Mouse (Mus musculus) forelimb bud, embryonic 11.5 days (tissue): ENCODE measurements around the gene Hils1.
"Not testable (repeated sequence)": the region's sequence is repeated elsewhere in the genome, so short reads cannot be mapped to it uniquely, and the experiment has no call there.

Experiments
- DNase-seq: peaks from one replicate; pipeline ENCODE4 v3.0.0-alpha.2; 2012; ENCODE audit warnings: low read depth, low spot score

The Hils1 gene

DNA sequence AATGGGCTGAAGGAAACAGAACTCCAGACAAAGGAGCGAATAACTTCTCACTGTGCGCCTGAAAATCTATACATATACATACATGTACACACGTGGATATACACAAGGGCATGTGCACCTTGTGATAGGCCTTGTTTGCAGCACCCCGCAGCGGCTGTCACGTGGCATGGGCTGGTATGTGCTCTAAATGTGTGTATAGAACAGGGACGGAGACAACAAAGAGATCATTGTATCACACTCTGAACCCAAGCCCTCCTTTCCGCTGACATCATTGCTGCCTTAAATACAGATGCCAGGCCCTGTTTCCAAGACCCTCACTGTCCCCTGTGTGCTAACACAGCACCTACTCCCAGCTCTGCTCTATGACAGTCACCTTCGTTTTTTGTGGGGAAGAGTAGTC is 12.3 kb upstream of the Hils1 start:
- DNase-seq = no peak

DNA sequence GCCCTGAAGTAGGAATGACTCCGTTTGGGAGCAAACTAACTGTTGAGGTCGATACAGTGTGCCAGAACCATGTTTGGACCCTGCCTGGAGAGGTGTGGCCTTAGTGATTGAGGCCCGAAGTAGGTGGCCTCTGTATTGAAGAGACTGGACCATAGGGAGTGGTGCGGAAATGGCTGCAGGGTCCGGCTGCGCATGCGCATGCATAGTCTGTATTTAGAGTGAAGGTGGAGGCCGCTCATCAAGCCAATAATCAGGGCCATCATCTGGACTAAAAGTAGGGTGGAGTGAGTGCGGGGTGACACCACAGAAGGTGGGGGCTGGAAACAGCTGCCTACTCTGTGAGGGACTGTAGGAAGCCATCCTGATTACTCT is 9.7 kb upstream of the Hils1 start:
- no peak for DNase-seq

DNA sequence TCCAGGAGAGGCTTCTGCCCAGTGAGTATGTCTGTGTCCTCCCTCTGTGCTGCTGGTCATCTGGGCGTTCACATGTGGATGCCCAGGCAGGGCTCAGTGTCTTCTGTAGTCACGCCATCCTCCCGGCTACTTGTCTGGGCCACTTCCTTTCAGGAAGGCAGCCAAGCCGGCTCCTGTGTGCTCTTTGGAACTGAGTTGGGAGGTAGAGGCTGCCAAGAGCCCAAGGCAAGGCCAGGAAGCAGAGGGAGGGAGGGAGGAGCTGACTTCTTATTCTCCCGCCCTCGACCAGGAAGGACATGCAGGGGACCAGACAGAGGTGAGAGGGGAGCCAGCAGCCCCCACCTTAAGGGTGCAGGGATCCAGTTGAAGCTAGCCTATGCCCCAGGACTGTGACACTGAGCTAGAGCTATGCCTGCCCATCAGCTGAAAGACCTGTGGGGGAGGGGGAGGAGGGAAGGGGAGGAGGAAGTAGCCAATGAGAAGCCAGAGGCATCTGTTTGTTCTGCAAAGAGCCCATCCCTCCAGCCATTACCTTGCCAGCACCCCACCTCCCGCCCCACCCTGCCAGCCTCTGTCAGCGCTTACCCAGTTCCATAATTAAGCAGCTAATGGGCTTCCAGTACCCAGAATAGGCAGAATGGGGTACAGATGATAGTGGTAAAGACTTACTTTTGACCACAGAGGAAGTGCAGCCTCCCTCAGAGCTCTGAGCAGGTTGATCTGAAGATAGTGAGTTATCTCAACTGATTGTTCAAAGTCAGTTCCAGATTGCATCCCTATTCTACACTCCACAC is 9.1 kb upstream of the Hils1 start:
- no peak for DNase-seq

DNA sequence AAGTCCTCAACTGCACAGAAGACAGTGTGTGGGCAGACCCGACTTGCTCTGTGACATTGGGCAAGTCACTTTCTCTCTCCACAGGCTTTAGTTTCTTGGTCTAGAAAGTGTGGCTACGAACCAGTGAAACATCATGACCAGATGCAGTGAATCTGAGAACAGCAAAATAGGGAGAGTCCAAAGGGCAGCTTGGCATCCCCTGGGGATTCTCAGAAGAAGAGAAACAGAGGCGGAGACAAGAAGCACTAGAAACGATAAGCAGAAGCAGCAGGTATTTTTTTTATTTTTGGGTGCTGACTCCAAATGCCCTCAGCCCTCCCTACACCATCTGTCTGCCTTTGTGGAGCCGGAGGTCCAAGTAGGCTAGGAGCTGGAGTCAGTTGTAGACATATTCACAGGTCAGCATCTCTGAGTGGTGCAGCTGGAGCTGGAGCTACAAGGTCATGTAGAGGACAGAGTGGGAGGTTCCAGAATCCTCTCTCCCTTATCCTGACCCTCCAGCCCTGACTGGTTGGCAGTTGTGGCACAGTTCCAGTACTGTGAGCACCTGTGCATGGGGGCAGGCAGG is 4.8 kb upstream of the Hils1 start:
- DNase-seq = no peak

DNA sequence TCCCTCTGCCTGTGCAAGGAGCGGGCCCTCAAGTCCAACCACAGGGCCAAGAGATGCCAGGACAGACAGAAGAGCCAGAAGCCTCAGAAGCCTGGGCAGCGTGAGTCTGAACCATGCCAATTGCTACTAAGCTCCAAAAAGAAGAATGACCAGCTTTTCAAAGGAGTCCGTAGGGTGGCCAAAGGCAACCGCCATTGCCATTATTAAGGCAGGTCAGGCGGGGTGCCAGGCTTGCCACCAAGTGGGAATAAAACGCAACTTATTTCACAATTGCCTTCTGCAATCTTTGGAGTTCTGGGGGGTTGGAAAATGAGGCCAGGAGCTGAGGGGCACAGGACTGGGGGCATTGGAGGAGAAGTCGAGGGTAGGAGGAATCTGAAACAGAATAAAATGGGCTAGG is 794 bp downstream of the Hils1 start:
- DNase-seq = no peak

DNA sequence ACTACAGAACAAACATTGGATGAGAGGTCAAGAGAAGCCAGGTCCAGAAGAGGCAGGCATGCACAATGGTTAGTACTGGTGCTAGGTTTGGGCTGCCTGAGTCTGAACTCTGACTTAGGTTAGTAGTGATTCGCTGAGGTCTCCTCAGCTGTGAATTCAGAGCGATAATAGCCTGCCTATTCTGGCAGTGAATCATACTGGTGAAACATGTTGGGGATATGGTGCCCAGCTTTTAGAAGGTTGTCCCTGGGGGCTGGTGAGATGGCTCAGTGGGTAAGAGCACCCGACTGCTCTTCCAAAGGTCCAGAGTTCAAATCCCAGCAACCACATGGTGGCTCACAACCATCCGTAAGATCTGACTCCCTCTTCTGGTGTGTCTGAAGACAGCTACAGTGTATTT is 2.3 kb downstream of the Hils1 start:
- not testable (repeated sequence) for DNase-seq

DNA sequence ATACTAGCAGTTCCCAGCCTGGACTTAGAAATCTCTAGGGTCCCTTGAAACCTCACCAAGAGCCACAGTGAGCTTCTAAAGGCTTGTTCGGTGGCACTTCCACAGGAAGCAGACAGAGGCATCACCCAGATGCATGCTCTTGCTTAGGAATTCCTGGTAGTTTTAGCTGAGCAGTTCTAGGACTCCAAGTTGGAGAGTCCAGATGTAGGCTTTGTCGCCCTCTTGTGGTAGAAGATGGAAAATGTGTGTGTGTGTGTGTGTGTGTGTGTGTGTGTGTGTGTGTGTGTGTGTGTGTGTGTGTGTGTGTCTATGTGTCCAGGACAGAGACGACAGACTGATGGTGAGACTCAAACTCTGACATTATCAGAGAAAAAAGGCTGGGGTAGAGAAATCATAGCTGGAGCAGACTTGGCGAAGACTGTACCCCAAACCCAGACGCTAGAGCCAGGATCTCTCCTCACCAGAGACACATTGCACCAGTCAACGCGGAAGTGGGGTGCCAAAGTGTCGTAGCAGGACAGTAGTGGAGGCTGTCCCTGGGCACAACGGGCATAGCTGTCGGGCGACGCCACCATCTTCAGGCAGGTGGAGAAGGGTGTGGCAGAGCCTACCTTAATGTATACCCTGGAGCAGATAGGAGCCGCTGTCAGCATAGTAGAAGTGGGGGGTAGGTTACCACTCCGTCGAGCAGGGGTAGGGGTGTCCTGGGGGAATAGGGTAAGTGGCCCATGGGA is 3.0 kb downstream of the Hils1 start:
- peak; percentile 89 for DNase-seq

DNA sequence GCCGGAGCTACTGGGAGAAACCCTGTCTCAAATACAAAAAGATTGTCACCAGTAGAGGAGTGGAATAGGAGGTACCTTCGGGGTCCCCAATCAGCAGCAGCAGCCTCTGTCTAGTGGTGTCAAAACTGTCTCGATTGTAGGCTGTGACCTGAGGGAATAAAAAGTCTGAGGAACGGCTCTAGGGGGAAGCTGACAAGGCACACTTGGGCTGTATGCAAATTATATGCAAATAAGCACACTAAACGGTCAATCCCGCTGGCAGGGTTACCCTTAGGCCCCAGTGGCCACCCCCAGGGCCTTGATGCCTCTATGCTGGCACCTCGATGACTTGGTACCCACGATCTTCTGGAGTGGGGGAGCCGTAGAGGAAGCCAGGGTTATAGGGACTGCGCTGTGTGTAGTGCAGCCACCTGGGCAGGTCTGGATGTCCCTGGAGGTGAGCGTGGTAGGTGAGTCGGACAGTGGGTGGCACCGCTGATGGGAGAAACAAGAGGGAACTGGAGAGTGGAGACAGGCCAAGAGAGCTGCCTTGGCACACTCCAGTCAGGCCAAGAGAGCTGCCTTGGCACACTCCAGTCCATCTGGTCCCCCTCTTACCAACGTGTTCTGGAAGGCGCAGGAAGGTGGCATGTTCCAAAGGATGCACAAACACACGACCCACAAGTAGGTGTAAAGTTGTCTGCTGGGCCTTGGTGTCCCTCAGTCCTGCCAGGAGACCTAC is 4.7 kb downstream of the Hils1 start:
- DNase-seq = no peak

DNA sequence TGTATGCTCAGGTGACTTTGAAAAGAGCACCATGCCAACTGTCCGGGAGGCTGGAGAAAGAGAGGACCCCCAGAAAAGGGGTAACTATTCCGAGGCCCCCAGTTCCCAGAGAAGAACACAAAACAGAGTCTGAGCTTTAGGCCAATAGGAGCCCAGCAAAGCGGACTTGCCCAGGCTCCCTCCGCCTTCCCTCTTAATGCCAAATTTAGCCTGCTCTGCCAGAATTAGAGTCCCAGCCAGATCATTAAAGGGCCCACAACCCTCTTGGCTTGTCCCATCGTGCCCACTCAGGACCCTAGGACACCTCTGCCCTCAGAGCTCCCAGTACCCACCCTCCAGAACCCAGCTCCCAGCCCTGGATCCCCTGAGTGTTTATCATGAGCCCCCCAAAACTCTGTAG is 5.5 kb downstream of the Hils1 start:
- no peak for DNase-seq

DNA sequence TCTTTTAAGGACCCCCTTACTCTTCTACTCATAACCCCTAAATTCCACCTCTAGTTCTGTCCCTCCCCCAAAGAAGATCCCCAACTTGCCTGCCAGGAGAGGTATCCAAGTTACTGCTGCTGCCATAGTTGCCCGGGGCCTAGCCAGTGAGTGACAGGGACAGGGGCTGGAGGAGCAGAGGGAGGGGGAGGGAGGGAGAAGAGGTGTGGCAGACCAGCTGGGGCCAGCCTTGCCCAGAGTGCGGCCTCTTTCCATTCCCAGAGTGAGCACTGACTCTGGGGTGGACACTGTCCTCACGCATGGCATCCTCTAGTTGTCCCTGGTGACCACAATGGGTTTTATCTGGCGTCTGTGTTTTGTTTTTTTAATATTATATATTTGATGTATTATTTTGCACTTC is 5.9 kb downstream of the Hils1 start:
- no peak for DNase-seq

DNA sequence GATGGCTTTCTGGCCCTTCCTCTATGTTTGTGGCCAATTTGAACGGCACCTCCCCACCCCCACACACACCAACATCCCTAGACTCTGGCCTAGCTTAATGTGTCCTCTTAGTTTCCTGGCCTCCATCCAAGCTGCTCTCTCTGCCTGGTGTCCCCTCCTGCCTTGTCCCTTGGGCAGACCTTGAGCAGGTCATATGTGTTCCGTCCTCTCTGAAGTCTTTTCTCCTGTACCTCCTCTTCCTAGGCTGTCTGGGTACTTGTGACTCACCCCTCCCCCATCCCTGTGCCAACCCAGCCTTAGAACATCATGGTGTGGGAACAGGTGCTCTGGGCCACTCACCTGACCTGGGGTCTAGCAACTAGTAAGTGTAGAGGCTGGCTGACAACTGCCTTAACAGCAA is 7.6 kb downstream of the Hils1 start:
- no peak for DNase-seq

DNA sequence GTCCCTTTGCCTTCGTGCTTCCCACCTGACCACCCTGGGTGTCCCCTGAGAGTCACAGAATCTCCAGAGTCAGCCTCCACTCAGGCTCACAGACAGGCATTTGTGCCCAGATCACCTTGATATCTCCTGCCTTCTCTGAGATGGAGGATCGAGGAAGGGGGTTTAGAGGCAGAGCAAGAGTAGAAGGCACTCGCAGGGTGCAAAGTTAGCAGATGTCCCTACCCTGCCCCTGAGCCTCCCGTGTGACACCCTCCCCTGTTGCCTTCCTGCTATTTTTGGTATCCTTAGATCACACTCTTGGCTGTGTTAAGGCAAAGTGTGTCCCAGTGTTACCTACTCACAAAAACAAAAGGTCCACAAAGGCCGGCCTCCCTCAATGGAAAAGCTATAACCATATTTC is 8.8 kb downstream of the Hils1 start, which contains the start of gene Sgca:
Gene Sgca, minus strand, starts transcription at position 129 of the 400 bp plus-strand sequence.
- no peak for DNase-seq

DNA sequence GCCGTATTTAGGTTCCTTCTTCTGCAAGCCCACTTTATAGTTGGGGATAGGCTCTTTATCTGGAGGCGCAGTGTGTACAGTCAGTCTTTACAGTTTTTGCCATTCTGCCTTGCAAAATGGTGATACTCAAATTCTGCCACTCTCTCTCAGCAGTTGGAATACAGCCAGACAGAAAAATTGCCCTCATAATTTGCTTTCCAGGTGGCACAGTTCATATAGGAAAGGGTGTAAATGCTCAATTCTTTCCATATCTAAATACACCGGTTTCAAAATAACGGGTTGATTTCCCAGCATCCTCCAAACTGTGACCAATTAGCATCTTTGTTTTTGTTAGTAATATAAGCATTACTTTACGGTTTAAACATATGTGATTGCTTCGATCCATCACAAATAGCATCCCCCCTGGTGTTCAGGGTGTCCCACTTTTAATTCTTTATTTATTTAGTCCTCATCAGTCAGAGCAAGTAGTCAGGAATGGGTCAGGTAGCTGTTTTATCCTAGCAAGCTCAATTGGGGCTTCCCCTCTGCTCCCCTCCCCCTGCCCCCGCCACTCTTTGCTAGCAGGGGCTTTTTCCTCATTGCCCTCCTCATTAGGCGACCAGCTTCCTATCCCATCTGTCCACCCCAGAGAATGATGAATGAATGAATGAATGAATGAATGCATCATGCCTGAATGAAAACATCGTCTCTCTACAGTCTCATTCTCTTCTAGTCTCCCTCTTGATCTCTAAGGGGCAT is 11.0 kb downstream of the Hils1 start:
- no peak for DNase-seq

DNA sequence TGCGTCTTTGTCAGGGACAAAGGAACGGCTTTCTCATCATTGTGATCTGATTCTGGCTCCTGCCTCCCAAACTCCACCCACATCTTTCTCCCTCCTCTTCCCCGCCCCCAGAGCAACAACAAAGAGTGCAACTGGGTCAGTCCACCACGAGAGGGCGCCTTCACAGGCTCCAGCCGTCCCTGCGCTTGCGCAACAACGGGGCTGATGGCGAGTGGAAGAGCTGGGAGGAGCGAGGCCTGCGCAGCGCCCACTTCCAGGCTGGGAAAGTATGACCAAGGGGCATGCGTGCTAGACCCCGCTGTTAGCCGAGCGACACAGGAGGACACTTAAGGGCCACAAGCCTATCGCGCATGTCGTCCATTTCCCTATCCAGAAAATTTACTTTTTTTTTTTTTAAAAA is 11.6 kb downstream of the Hils1 start:
- peak; percentile 96 for DNase-seq

DNA sequence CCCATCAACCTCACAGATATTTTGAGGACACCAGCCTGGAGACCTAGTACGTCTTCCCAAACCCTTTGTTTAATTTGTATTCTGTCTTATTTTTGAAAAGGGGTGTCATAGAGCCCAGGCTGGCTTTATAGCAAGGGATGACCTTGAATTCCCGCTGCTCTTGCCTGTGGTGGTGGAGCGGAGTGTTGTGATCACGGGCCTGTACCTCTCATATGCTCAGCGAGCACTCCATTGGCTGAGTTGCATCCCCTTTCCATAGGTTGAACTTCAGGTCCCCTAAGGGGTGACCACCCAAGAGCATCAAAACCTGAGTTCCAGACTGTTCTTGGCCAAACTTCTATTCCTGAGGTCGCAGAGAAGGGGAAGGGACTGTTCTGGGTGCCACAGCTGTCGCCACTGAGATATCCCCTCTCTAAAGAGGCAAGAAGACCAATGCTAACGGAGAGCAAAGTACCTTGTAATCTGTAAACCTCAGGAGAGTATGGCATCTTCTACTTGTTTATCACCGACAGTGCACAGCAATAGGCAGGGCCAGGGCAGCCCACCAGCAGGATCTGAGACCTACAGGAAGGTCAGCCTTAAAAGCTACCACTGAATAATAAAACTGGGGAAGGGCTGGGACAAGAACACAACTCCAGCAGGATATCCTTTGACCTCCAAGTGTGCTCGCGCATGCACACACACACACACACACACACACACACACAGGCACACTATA is 12.2 kb downstream of the Hils1 start:
- no peak for DNase-seq

DNA sequence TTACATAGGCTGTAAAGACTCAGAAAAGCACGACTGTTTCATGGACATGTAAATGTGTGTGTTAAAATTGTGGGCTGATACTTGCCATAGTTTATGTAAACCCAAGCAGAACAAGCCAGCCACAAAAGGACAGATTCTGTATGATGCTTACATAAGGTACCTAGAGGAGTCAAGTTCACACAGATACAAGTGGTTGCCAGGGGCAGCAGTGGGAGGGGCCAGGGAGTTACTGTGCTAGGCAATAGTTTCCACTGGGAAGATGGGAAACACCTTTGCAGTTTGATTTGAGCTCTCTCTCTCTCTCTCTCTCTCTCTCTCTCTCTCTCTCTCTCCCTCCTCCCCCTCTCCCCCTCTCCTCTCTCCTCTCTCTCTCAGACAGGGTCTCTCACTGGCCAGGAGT is 17.7 kb downstream of the Hils1 start:
- DNase-seq = no peak

DNA sequence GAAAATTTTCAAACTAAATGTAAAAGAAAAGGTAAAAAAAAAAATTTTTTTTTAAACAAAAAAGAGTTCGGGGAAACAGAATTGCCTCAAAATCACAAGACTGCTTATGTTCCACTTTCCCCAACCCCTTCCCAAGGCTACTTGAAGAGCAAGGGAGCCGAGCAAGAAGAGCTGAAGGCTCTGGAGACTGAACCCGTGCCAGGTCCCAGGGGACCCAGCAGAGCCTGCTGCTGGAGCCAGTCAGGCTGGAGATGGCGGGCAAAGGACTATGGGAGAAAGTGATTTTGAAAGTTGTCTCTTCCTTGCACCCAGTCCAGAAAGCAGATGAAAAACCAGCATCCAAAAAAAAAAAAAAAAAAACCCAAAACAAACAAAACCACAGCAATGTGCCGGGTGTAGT is 18.4 kb downstream of the Hils1 start:
- DNase-seq = no peak

DNA sequence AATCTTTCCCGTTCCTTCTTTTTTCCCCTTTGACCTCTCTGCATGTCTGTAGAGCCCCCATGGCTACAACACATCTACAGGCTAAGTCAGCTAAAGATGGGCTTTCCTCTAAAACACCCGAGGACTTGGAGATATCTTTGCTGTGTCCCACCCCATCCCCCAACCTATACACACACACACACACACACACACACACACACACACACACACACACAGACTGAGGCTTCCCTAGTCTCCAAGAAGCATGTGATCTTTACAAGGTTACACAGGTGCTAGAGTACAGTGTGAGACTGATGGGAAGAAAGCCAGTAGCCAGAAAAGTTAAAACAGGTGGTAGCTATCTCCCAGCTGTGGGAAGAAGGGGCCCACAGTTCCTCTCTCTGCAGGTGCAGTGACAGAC is 19.0 kb downstream of the Hils1 start:
- no peak for DNase-seq

DNA sequence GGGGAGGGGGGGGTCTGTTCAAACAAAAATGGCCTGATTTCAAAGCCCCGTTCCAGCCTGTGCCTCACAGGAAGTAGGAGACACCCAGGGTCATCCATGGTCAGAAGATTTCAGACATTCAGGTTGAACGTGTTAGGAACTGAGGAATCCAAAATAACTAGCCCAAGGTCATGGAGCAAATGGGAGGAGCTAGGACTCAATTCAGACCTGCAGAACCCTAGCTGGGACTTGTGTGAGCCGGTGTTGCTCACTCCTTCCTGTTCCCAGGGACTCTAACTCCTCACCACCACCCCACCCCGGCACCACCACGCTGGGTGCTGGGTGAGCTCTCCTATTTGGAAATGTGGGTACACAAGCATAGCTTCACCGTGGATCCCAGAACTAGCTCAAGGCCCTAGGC is 19.9 kb downstream of the Hils1 start:
- no peak for DNase-seq

DNA sequence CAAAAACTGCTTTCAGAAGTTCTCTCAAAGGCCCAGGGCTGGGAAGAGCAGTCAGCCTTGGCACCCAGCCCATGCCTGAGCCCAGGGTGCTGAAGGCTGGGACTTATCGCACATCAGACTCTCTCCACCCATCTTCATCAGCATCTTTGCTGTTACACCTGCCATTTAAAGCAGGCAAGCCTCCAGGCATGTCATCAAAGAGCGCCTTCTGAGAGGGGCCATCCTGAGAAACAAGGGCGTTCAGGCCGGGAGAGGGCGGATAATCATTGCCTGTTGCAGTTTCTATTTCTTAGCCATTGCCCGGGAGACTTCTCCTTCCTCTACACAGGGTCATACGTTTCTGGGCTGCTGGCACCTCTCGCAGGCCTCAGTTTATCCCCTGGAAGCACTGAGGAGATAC is 20.5 kb downstream of the Hils1 start:
- no peak for DNase-seq
